Mouse (Mus musculus): ENCODE results near the gene Hipk2.

GRCm38 (mm10) chr6:38691052-38691451 is 184.9 kb downstream of the Hipk2 start:
- TF ChIP-seq CTCF (IDR thresholded peaks at IDR 0.05 in 2 of 3, conservative IDR thresholded peaks at IDR 0.05 in 1 of 3; ENCODE audit: control insufficient read depth in 1 of 3, insufficient read depth in 1 of 3, low read depth in 2 of 3, low read length in 3 of 3, poor library complexity in 1 of 3, severe bottlenecking in 1 of 3), result no peak
- TF ChIP-seq POLR2A (IDR thresholded peaks at IDR 0.05; ENCODE audit: control insufficient read depth in 1 of 2, insufficient read depth in 1 of 2, low read depth in 1 of 2, low read length in 2 of 2, poor library complexity in 1 of 2), result no peak
- no peak for TF ChIP-seq ZMIZ1 (IDR thresholded peaks at IDR 0.05; ENCODE audit: low read depth, low read length)
